Mouse (Mus musculus) heart, postnatal 25 days (tissue): Measurements from ENCODE around the gene Kpna2. TPM values are rescaled to one million over a fixed set of nuclear protein-coding genes. Genes with fewer than 3 reads are reported as not detected.

Source experiments
- DNase-seq: peaks from one replicate; pipeline ENCODE4 v3.0.0; 2022; ENCODE audit warnings: low spot score
- intact Hi-C: fragments of 180-260 bp; cut with DNase I; formaldehyde crosslinking; loops from one replicate; pipeline ENCODE4 v1.15.1; 2025
- total RNA-seq, 2 experiments: library from RNA; stranded (reverse); gene quantifications; 2 replicates each; pipeline ENCODE4 v1.2.3; 2021

Gene Kpna2
- total RNA-seq, 2 experiments from 2014 or later, result 69.0 to 75.5 TPM

- intact Hi-C loops, result no loop called here
- no peak for DNase-seq
These were observed 45.2 kb downstream of the Kpna2 start for GRCm38 (mm10) chr11:106954116-106954515.

Other genes with a start within 250 kb of the Kpna2 start
- gene Pecam1, start 248.9 kb downstream of the Kpna2 start, total RNA-seq, result 100 to 1,000 TPM; 127 to 139 TPM
- gene Milr1, start 248.3 kb downstream of the Kpna2 start, total RNA-seq, result 1 to 10 TPM; 1.1 to 1.6 TPM
- 1 to 10 TPM; 4.2 to 4.9 TPM for gene Polg2, start 220.0 kb downstream of the Kpna2 start, total RNA-seq
- gene Ddx5, start 210.4 kb downstream of the Kpna2 start, total RNA-seq, result 100 to 1,000 TPM; 310 to 351 TPM
- gene Cep95, start 210.3 kb downstream of the Kpna2 start, total RNA-seq, result 1 to 10 TPM; 5.9 to 7.3 TPM
- gene Smurf2, start 78.8 kb downstream of the Kpna2 start, total RNA-seq, result 10 to 100 TPM; 35.4 to 41.0 TPM
- gene 1810010H24Rik, start 26.1 kb upstream of the Kpna2 start, total RNA-seq, result 1 to 10 TPM; 2.3 TPM
- gene Bptf, start 132.6 kb upstream of the Kpna2 start, total RNA-seq, result 10 to 100 TPM; 27.1 to 31.8 TPM
- gene Nol11, start 189.8 kb upstream of the Kpna2 start, total RNA-seq, result 10 to 100 TPM; 17.4 to 17.7 TPM